Mouse (Mus musculus): ENCODE measurements at regions not wholly inside any gene's neighbourhood (a gene's known extent, or its start where the extent isn't known, plus 50 kb on each side); places are given as distances from the start of the nearest gene placed in this dataset.
"Not testable (repeated sequence)": the region's sequence is repeated elsewhere in the genome, so short reads cannot be mapped to it uniquely, and the experiment has no call there.

DNA sequence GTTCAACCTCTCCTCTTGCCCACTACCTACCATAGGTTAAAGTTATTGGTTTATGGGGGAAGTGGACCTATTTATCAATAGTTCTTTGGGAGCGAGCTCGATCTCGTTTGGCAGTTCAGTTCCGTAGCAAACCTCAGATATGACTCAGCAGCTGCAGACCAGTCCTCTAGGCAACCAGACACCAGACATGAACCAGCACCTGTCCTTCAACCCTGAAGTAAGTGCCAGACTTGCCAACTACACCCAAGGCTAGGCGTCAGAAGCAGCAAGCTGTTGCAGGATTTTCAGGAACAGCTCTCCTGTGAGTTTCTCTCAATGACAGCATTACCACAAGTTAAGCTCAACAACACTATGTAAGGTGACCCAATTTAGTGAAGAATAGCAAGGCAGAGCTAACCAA lies 53.3 kb upstream of the Trdn start:
- DNase-seq (ENCODE audit: low spot score), result peak; percentile 25

DNA sequence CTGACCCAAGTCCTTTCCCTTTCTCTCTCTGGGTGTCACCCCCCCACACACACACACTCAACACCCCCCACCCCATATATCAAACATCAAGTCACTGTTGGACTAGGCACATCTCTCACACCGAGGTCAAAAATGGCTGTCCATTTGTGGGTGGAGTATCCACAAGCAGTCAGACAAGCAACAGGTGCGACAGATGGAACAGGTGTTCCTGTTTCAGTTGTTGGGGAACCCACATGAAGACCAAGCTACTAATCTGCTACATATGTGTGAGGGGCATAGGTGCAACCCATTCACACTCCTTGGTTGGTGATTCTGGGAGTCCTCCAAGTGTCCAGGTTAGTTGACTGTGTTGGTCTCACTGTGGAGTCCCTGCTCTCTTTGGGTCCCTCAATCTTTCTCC lies 58.1 kb upstream of the Trdn start:
- DNase-seq (ENCODE audit: low spot score), result no peak

DNA sequence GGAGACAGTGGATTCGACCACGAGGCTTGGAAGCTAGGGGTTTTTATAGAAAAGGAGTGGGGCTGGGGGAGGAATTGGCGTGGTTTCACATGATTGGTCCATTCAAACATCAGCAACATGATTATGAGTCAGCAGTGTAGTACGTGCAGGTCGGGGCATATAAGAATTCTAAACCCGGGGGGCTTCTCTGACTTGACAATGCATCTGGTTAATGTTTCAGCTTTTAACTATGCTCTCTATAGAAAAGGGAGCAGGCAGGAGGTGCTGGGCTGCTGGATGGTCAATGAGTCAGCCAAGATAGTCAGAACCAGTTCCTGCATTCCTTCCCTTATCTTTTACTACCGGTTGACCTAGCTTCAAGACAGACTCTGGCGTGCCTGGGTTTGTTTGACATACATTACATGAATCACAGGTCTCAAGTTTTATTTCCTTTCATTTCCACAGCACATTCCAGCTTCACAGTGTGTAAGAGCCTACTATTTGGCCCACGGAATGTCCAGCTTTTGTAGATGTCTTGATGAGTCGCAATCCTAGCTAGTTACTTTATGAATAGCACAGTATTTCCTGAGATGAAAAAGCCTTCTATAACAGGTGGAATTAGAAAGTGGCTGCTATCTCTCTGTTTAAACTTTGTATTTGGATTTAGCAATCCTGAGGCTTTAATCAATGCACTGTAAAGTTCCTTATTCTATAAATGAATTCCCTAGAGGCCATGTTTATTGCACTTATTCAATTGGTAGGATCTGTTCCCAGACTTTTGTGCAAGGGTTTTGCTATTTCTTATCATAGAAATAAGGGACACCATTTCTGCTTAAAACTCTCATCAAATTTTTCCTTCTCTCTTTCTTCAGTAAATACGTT lies 94.7 kb upstream of the Nkain2 start:
- DNase-seq (ENCODE audit: low spot score), result no peak

DNA sequence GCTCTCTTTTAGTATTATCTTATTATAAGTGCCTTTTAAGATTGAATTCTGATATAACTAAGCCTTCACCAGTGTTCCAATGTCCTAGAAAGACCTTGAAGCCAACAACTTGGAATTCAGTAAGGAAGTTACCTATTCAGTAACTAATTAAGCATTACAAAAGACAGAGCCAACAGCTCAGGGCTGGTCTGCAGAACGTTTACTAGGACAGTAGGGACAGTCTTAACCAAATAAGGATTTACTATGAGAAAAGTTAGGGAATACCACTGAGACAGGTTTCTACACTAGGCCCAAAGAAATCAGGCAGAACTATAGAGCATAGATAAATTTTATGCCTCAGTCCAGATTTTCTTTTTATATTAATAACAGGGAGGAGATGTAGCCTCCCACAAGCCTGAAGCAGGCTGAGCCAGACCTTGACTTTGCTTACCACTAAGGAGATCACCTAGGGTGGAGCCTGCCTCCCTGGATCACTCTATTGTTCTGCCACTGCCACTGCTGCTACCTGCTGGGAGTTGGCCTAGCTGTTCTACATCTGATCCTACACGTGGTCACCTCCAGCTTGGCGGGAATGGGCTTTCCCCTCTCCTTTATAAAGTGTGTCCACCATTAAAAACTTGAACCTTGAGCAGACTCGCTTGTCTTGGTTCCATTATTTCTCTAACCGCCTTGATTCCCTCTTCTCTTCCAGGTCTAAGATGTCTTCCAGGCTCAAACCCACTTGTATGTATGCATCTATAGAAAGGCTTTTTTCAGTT lies 68.2 kb upstream of the Nkain2 start:
- not testable (repeated sequence) for DNase-seq (ENCODE audit: low spot score)

DNA sequence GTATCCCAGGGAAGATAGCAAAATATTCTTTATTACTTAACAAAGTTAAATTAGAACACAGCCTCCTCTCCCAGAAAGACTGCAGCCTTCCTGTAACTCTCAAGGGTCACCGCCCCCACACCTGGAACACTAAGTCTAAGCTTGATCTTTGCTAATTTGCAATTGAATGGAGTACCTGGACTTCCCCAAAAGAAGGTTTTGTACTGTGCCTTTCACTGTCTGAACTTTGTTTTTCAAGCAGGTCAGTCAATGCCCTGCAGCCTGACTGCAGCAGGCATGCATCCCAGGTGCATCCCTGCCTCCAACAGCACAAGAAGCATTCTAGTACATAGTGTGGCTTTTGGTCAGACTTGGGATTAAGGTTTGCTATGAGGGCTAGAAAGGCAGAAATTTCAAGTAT lies 67.2 kb upstream of the Nkain2 start:
- DNase-seq (ENCODE audit: low spot score), result not testable (repeated sequence)

DNA sequence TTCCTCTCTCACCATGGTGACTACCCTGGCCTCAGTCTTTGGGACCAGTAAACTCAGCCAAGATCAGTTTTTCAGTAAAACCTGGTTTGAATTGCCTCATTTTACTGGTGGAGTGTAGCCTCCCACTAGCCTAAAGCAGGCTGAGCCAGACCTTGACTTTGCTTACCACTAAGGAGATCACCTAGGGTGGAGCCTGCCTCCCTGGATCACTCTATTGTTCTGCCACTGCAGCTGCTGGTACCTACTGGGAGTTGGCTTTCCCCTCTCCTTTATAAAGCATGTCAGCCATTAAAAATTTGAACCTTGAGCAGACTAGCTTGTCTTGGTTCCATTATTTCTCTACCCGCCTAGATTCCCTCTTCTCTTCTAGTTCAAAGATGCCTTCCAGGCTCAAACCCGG lies 63.5 kb upstream of the Nkain2 start:
- not testable (repeated sequence) for DNase-seq (ENCODE audit: low spot score)

DNA sequence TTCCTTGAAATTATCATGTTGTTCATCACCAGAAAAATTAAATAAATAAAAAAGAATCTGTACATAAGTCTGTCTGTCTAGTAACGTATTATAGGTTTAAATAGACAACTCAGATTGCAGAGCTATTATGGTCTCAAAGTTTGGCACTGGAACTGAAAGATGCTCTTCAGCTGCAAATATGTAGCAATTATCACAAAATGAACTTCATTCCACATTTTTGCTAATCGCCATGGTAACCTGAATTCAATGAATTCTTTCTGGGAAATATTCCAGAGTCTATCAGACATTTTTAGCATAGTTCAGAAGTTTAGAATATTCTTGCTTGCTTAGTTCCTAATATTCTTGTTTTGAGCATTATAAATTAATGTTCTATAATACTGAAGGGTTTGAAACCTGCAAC lies 62.2 kb upstream of the Nkain2 start:
- no peak for DNase-seq (ENCODE audit: low spot score)

DNA sequence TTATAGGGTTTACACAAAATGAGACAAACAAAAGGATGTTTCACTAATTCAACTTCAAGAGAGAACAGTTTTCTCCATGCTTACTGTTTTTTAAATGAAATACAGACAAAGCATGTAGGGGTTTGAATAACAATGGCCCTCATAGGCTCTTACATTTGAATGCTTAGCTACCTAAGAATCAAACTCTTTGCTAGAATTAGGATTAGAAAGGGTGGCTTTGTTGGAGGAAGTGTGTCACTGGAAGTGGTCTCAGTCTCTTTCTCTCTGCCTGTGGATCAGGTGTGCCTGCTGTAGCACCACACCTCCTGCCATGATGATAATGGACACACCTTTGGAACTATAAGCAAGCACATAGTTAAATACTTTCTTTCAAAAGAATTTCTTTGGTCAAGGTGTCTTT lies 52.8 kb upstream of the Nkain2 start:
- no peak for DNase-seq (ENCODE audit: low spot score)
